Mouse (Mus musculus): Measurements from ENCODE around the gene Armc6. TPM values are rescaled to one million over a fixed set of nuclear protein-coding genes. Genes with fewer than 3 reads are reported as not detected.
A peak's percentile ranks its signal among the peaks of the same experiment; 100 is the strongest.

Gene Armc6
- polyA plus RNA-seq, 1 experiment from 2014 or later = 21.7 TPM

GRCm38 (mm10) chr8:70211275-70211674 is 23.0 kb downstream of the Armc6 start:
- H3K36me3 ChIP-seq = no peaks in the 10 kb centered on the region
- peaks cover 6% of the 10 kb centered on the region; the same call in 1 of the 2 replicates for H3K4me1 ChIP-seq
- peak overlapping the region; percentile 99 for H3K4me2 ChIP-seq
- H3K9ac ChIP-seq = 0 out of 2 replicates have a peak overlapping the region, but pooled peaks have one; percentile 47
- peak overlapping the region; percentile 71 for H3K4me3 ChIP-seq (replicated peaks)
- no peaks in the 10 kb centered on the region for H3K27me3 ChIP-seq (replicated peaks)
- no peaks in the 10 kb centered on the region for H3K9me3 ChIP-seq
- no peak overlapping the region for H3K27ac ChIP-seq
- WGBS = 74% methylated on average over 1 of the region's 1 CpGs
- ATAC-seq (ENCODE audit: insufficient read depth, low FRiP score, low read depth) = no peak

GRCm38 (mm10) chr8:70210538-70210937 is 23.7 kb downstream of the Armc6 start:
- Histone ChIP-seq H3K27me3 (replicated peaks) (no peaks in the 10 kb centered on the region), H3K36me3 (no peaks in the 10 kb centered on the region), H3K4me1 (peaks cover 6% of the 10 kb centered on the region; the same call in 1 of the 2 replicates), H3K9me3 (no peaks in the 10 kb centered on the region), H3K9ac (no peak overlapping the region), H3K4me2 (peak overlapping the region; percentile 99), H3K4me3 (replicated peaks) (0 out of 2 replicates have a peak overlapping the region, but pooled peaks have one; percentile 7), H3K27ac (no peak overlapping the region)
- 30% methylated on average over 8 of the region's 8 CpGs for WGBS
- ATAC-seq (ENCODE audit: insufficient read depth, low FRiP score, low read depth) = no peak

GRCm38 (mm10) chr8:70208130-70208529 is 26.1 kb downstream of the Armc6 start:
- H3K4me1 ChIP-seq = peaks cover 6% of the 10 kb centered on the region; the same call in 1 of the 2 replicates
- H3K4me3 ChIP-seq (replicated peaks) = no peak overlapping the region
- ATAC-seq (ENCODE audit: insufficient read depth, low FRiP score, low read depth) = no peak
- no peak overlapping the region for H3K9ac ChIP-seq
- no peak overlapping the region for H3K4me2 ChIP-seq
- no peaks in the 10 kb centered on the region for H3K9me3 ChIP-seq
- H3K27ac ChIP-seq = no peak overlapping the region
- H3K27me3 ChIP-seq (replicated peaks) = no peaks in the 10 kb centered on the region
- 67% methylated on average over 1 of the region's 1 CpGs for WGBS
- no peaks in the 10 kb centered on the region for H3K36me3 ChIP-seq

GRCm38 (mm10) chr8:70204757-70205156 is 29.5 kb downstream of the Armc6 start:
- WGBS = 52% methylated on average over 1 of the region's 1 CpGs
- Histone ChIP-seq H3K4me2 (no peak overlapping the region), H3K4me1 (peaks cover 10% of the 10 kb centered on the region), H3K9me3 (no peaks in the 10 kb centered on the region), H3K36me3 (no peaks in the 10 kb centered on the region), H3K4me3 (replicated peaks) (no peak overlapping the region), H3K27ac (no peak overlapping the region), H3K27me3 (replicated peaks) (no peaks in the 10 kb centered on the region), H3K9ac (no peak overlapping the region)
- no peak for ATAC-seq (ENCODE audit: insufficient read depth, low FRiP score, low read depth)

GRCm38 (mm10) chr8:70203072-70203471 is 31.2 kb downstream of the Armc6 start:
- Histone ChIP-seq H3K4me1 (peaks cover 10% of the 10 kb centered on the region), H3K9me3 (no peaks in the 10 kb centered on the region), H3K4me3 (replicated peaks) (no peak overlapping the region), H3K9ac (no peak overlapping the region), H3K27ac (no peak overlapping the region), H3K36me3 (no peaks in the 10 kb centered on the region), H3K4me2 (no peak overlapping the region), H3K27me3 (replicated peaks) (no peaks in the 10 kb centered on the region)
- 70% methylated on average over 4 of the region's 4 CpGs for WGBS
- no peak for ATAC-seq (ENCODE audit: insufficient read depth, low FRiP score, low read depth)

GRCm38 (mm10) chr8:70201417-70201816 is 32.8 kb downstream of the Armc6 start:
- H3K27me3 ChIP-seq (replicated peaks) = no peaks in the 10 kb centered on the region
- no peak overlapping the region for H3K27ac ChIP-seq
- no peak overlapping the region for H3K4me2 ChIP-seq
- H3K4me1 ChIP-seq = peaks cover 10% of the 10 kb centered on the region
- H3K9ac ChIP-seq = no peak overlapping the region
- ATAC-seq (ENCODE audit: insufficient read depth, low FRiP score, low read depth) = peak; percentile 44
- 73% methylated on average over 3 of the region's 3 CpGs for WGBS
- no peaks in the 10 kb centered on the region for H3K9me3 ChIP-seq
- no peaks in the 10 kb centered on the region for H3K36me3 ChIP-seq
- H3K4me3 ChIP-seq (replicated peaks) = no peak overlapping the region

GRCm38 (mm10) chr8:70200098-70200681 is 34.1 kb downstream of the Armc6 start:
- peak; percentile 44 for ATAC-seq (ENCODE audit: insufficient read depth, low FRiP score, low read depth)
- Histone ChIP-seq H3K36me3 (no peaks in the 10 kb centered on the region), H3K27ac (no peak overlapping the region), H3K4me1 (peaks cover 10% of the 10 kb centered on the region), H3K27me3 (replicated peaks) (no peaks in the 10 kb centered on the region), H3K4me3 (replicated peaks) (no peak overlapping the region), H3K9me3 (no peaks in the 10 kb centered on the region), H3K4me2 (no peak overlapping the region), H3K9ac (no peak overlapping the region)
- 46% methylated on average over 5 of the region's 5 CpGs for WGBS

GRCm38 (mm10) chr8:70197603-70198002 is 36.7 kb downstream of the Armc6 start:
- ATAC-seq (ENCODE audit: insufficient read depth, low FRiP score, low read depth) = no peak
- Histone ChIP-seq H3K4me1 (peaks cover 10% of the 10 kb centered on the region), H3K27ac (no peak overlapping the region), H3K27me3 (replicated peaks) (no peaks in the 10 kb centered on the region), H3K4me3 (replicated peaks) (no peak overlapping the region), H3K9ac (no peak overlapping the region), H3K4me2 (no peak overlapping the region), H3K36me3 (no peaks in the 10 kb centered on the region), H3K9me3 (no peaks in the 10 kb centered on the region)
- 47% methylated on average over 7 of the region's 7 CpGs for WGBS

- no peak overlapping the region for H3K4me2 ChIP-seq
- ATAC-seq (ENCODE audit: insufficient read depth, low FRiP score, low read depth) = no peak
- no peaks in the 10 kb centered on the region for H3K9me3 ChIP-seq
- H3K9ac ChIP-seq = no peak overlapping the region
- H3K4me1 ChIP-seq = peaks cover 9% of the 10 kb centered on the region
- peaks cover 4% of the 10 kb centered on the region; the same call in 1 of the 2 replicates for H3K36me3 ChIP-seq
- H3K4me3 ChIP-seq (replicated peaks) = no peak overlapping the region
- no peaks in the 10 kb centered on the region for H3K27me3 ChIP-seq (replicated peaks)
- WGBS = 86% methylated on average over 2 of the region's 2 CpGs
- H3K27ac ChIP-seq = no peak overlapping the region
These were observed 38.5 kb downstream of the Armc6 start for GRCm38 (mm10) chr8:70195762-70196161.

GRCm38 (mm10) chr8:70194191-70194590 is 40.1 kb downstream of the Armc6 start:
- H3K4me1 ChIP-seq = no peaks in the 10 kb centered on the region

GRCm38 (mm10) chr8:70193238-70193637 is 41.0 kb downstream of the Armc6 start:
- Histone ChIP-seq H3K36me3 (peaks cover 4% of the 10 kb centered on the region; the same call in 1 of the 2 replicates), H3K9ac (no peak overlapping the region), H3K27me3 (replicated peaks) (no peaks in the 10 kb centered on the region), H3K4me3 (replicated peaks) (no peak overlapping the region), H3K27ac (no peak overlapping the region), H3K4me1 (no peaks in the 10 kb centered on the region), H3K9me3 (no peaks in the 10 kb centered on the region), H3K4me2 (no peak overlapping the region)
- WGBS = 61% methylated on average over 5 of the region's 5 CpGs
- no peak for ATAC-seq (ENCODE audit: insufficient read depth, low FRiP score, low read depth)

More at GRCm38 (mm10) chr8:70194191-70194590, 40.1 kb downstream of the Armc6 start:
- 75% methylated on average over 3 of the region's 3 CpGs for WGBS
- ATAC-seq (ENCODE audit: insufficient read depth, low FRiP score, low read depth) = no peak
- Histone ChIP-seq H3K36me3 (peaks cover 4% of the 10 kb centered on the region; the same call in 1 of the 2 replicates), H3K9ac (no peak overlapping the region), H3K9me3 (no peaks in the 10 kb centered on the region), H3K27ac (no peak overlapping the region), H3K27me3 (replicated peaks) (no peaks in the 10 kb centered on the region), H3K4me3 (replicated peaks) (no peak overlapping the region), H3K4me2 (no peak overlapping the region)

- no peaks in the 10 kb centered on the region for H3K27me3 ChIP-seq (replicated peaks)
- no peak overlapping the region for H3K4me3 ChIP-seq (replicated peaks)
- H3K36me3 ChIP-seq = peaks cover 4% of the 10 kb centered on the region; the same call in 1 of the 2 replicates
- no peak for ATAC-seq (ENCODE audit: insufficient read depth, low FRiP score, low read depth)
- no peaks in the 10 kb centered on the region for H3K9me3 ChIP-seq
- H3K9ac ChIP-seq = no peak overlapping the region
- H3K27ac ChIP-seq = no peak overlapping the region
- no peak overlapping the region for H3K4me2 ChIP-seq
- 66% methylated on average over 7 of the region's 7 CpGs for WGBS
- no peaks in the 10 kb centered on the region for H3K4me1 ChIP-seq
These were observed 45.6 kb downstream of the Armc6 start for GRCm38 (mm10) chr8:70188707-70189106.
